Mouse (Mus musculus) cerebellum, adult 2 months (tissue): ENCODE measurements around the gene Arhgap19. TPM values are rescaled to one million over a fixed set of nuclear protein-coding genes. Genes with fewer than 3 reads are reported as not detected.

Source experiments
- DNase-seq, 2 experiments: peaks; one replicate each; pipeline ENCODE4 v3.0.0; 2021
- H3K27ac ChIP-seq: fragments of 200-500 bp; 2 replicates; pipeline ENCODE4 v1.5.1; 2012; ENCODE audit warnings: low read length, control low read depth, inconsistent platforms; ENCODE audit not compliant: insufficient read depth
- H3K27me3 ChIP-seq: fragments of 200-500 bp; 2 replicates; pipeline ENCODE4 v1.6.1; 2012; ENCODE audit warnings: inconsistent platforms, mild to moderate bottlenecking, low read length, moderate library complexity; ENCODE audit not compliant: control insufficient read depth, insufficient read depth
- H3K4me1 ChIP-seq: fragments of 200-500 bp; 2 replicates; pipeline ENCODE4 v1.6.1; 2011; ENCODE audit warnings: low read length; ENCODE audit not compliant: control insufficient read depth, insufficient read depth
- H3K4me3 ChIP-seq: fragments of 200-500 bp; replicated peaks from 2 replicates; pipeline ENCODE3; 2011; ENCODE audit warnings: mild to moderate bottlenecking, low read depth, low read length, control low read depth; ENCODE audit not compliant: insufficient read depth
- CTCF ChIP-seq: fragments of 200-500 bp; IDR thresholded peaks from 2 replicates; pipeline ENCODE4 v1.5.1; 2011; ENCODE audit warnings: low read depth, mild to moderate bottlenecking, control low read depth, low read length, moderate library complexity, borderline replicate concordance; ENCODE audit not compliant: insufficient read depth
- POLR2A ChIP-seq: fragments of 200-500 bp; IDR thresholded peaks from 2 replicates; pipeline ENCODE4 v1.6.1; 2011; ENCODE audit warnings: low read length, control low read depth, borderline replicate concordance; ENCODE audit not compliant: insufficient read depth
- WGBS: fragments of 180-500 bp; shearing (Covaris S2); methylation state at CpG from one replicate; pipeline ENCODE4 v1.1.7; 2018; 5-methylcytosine and 5-hydroxymethylcytosine counted together
- polyA plus RNA-seq: library from polyadenylated mRNA; depleted of rRNA; stranded (reverse); fragments of >200 nt; gene quantifications from 2 replicates; pipeline ENCODE4 v1.2.3, GENCODE M21; 2012

Gene Arhgap19
- polyA plus RNA-seq, 1 experiment, result 2.4 TPM

- H3K27ac ChIP-seq, result no peak overlapping the region
Observed at GRCm38 (mm10) chr19:41837194-41837916, 35.5 kb upstream of the Arhgap19 start.

GRCm38 (mm10) chr19:41836719-41837118 lies 34.9 kb upstream of the Arhgap19 start:
- DNase-seq, result no peak
- TF ChIP-seq POLR2A (no peak), CTCF (no peak)
- Histone ChIP-seq H3K4me3 (no peak overlapping the region), H3K27ac (no peak overlapping the region), H3K27me3 (no peaks in the 10 kb centered on the region), H3K4me1 (peaks cover 12% of the 10 kb centered on the region)
- 48% methylated on average over 3 of the region's 3 CpGs for WGBS

More at GRCm38 (mm10) chr19:41837194-41837916, 35.5 kb upstream of the Arhgap19 start:
- no peak for DNase-seq
- WGBS, result 86% methylated on average over 9 of the region's 9 CpGs
- no peak for TF ChIP-seq CTCF
- no peak for TF ChIP-seq POLR2A
- Histone ChIP-seq H3K4me3 (no peak overlapping the region), H3K4me1 (peaks cover 10% of the 10 kb centered on the region), H3K27me3 (no peaks in the 10 kb centered on the region)

GRCm38 (mm10) chr19:41835816-41836215 lies 34.0 kb upstream of the Arhgap19 start:
- Histone ChIP-seq H3K4me3 (no peak overlapping the region), H3K27me3 (no peaks in the 10 kb centered on the region), H3K27ac (no peak overlapping the region), H3K4me1 (peaks cover 10% of the 10 kb centered on the region)
- DNase-seq, result no peak
- TF ChIP-seq CTCF, result no peak
- TF ChIP-seq POLR2A, result no peak
- WGBS, result 21% methylated on average over 6 of the region's 6 CpGs

GRCm38 (mm10) chr19:41835407-41835806 lies 33.6 kb upstream of the Arhgap19 start:
- Histone ChIP-seq H3K4me1 (peaks cover 10% of the 10 kb centered on the region), H3K27me3 (no peaks in the 10 kb centered on the region), H3K4me3 (no peak overlapping the region), H3K27ac (no peak overlapping the region)
- 69% methylated on average over 6 of the region's 6 CpGs for WGBS
- no peak for DNase-seq
- TF ChIP-seq POLR2A (no peak), CTCF (no peak)

- no peak for TF ChIP-seq POLR2A
- TF ChIP-seq CTCF, result no peak
- no peak for DNase-seq
- Histone ChIP-seq H3K4me3 (no peak overlapping the region), H3K4me1 (peaks cover 10% of the 10 kb centered on the region), H3K27me3 (no peaks in the 10 kb centered on the region), H3K27ac (no peak overlapping the region)
- WGBS, result 70% methylated on average over 13 of the region's 13 CpGs
Observed at GRCm38 (mm10) chr19:41832501-41833201, 30.8 kb upstream of the Arhgap19 start.

GRCm38 (mm10) chr19:41831718-41832391 lies 30.0 kb upstream of the Arhgap19 start:
- Histone ChIP-seq H3K27me3 (no peaks in the 10 kb centered on the region), H3K4me1 (peaks cover 10% of the 10 kb centered on the region), H3K4me3 (peak overlapping the region; percentile 72), H3K27ac (no peak overlapping the region)
- WGBS, result 28% methylated on average over 14 of the region's 14 CpGs
- TF ChIP-seq CTCF (no peak), POLR2A (no peak)
- DNase-seq, result peak in 1 of 2 experiments; percentile 24

- DNase-seq, result peak; percentile 55 to 66
- peaks cover 10% of the 10 kb centered on the region for H3K4me1 ChIP-seq
- H3K4me3 ChIP-seq, result peak overlapping the region; percentile 72
- no peaks in the 10 kb centered on the region for H3K27me3 ChIP-seq
- no peak for TF ChIP-seq POLR2A
- TF ChIP-seq CTCF, result no peak
- WGBS, result under 1% methylated on average over 19 of the region's 19 CpGs
- peak overlapping the region; percentile 78; the same call in 1 of the 2 replicates for H3K27ac ChIP-seq
Observed at GRCm38 (mm10) chr19:41831101-41831570, 29.3 kb upstream of the Arhgap19 start.

GRCm38 (mm10) chr19:41830106-41831031 lies 28.5 kb upstream of the Arhgap19 start:
- H3K4me1 ChIP-seq, result peaks cover 10% of the 10 kb centered on the region
- H3K4me3 ChIP-seq, result peak overlapping the region; percentile 95
- under 1% methylated on average over 111 of the region's 112 CpGs for WGBS
- H3K27me3 ChIP-seq, result no peaks in the 10 kb centered on the region
- H3K27ac ChIP-seq, result peak overlapping the region; percentile 78
- DNase-seq, result peak; percentile 65 to 76
- no peak for TF ChIP-seq CTCF
- no peak for TF ChIP-seq POLR2A
